Mouse (Mus musculus): ENCODE measurements around the gene Ppp1r9a. TPM values are rescaled to one million over a fixed set of nuclear protein-coding genes. Genes with fewer than 3 reads are reported as not detected.

Gene Ppp1r9a
- polyA plus RNA-seq, 1 experiment from 2014 or later: 21.3 TPM

DNA sequence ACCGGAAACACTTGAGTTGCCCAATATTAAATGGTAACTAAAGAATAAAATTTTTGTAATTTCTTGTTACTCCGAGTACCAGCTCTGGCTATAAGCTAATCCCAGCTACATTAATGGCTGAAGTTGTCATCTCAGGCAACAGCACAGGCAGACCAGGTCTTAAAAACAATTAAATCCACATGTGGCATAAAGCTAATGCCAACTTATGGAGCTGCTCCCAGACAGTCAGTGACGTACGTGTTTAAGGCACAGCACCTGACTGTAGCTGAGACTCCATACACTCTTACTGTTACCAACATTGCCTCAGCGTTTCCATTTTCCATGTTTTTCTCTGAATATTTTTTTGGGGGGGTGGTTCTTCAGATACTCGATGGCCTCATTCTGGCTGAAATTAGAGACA is 276.5 kb downstream of the Ppp1r9a start:
- WGBS: 91% methylated on average over 6 of the region's 6 CpGs
- H3K36me3 ChIP-seq (ENCODE audit: control insufficient read depth, insufficient read depth, low read length): no peaks in the 10 kb centered on the region
- H3K4me2 ChIP-seq (ENCODE audit: low read length): no peak overlapping the region
- H3K27me3 ChIP-seq (replicated peaks; ENCODE audit: control insufficient read depth, insufficient read depth, low read length): no peaks in the 10 kb centered on the region
- no peaks in the 10 kb centered on the region for H3K9me3 ChIP-seq (replicated peaks; ENCODE audit: control insufficient read depth, low read length)
- ATAC-seq (no peak), DNase-seq (ENCODE audit: low spot score) (no peak)
- no peak overlapping the region for H3K9ac ChIP-seq (ENCODE audit: low read length)
- no peak overlapping the region for H3K27ac ChIP-seq (ENCODE audit: low read depth, low read length)
- H3K4me1 ChIP-seq (ENCODE audit: control insufficient read depth, insufficient read depth, low read length): no peaks in the 10 kb centered on the region
- no peak overlapping the region for H3K4me3 ChIP-seq (ENCODE audit: low read depth, low read length)

GRCm38 (mm10) chr6:5180645-5181044 is 277.9 kb downstream of the Ppp1r9a start:
- Histone ChIP-seq H3K4me1 (ENCODE audit: control insufficient read depth, insufficient read depth, low read length) (no peaks in the 10 kb centered on the region), H3K4me2 (ENCODE audit: low read length) (no peak overlapping the region), H3K36me3 (ENCODE audit: control insufficient read depth, insufficient read depth, low read length) (no peaks in the 10 kb centered on the region), H3K4me3 (ENCODE audit: low read depth, low read length) (no peak overlapping the region), H3K27me3 (replicated peaks; ENCODE audit: control insufficient read depth, insufficient read depth, low read length) (no peaks in the 10 kb centered on the region), H3K27ac (ENCODE audit: low read depth, low read length) (no peak overlapping the region), H3K9me3 (replicated peaks; ENCODE audit: control insufficient read depth, low read length) (no peaks in the 10 kb centered on the region), H3K9ac (ENCODE audit: low read length) (no peak overlapping the region)
- no peak for DNase-seq (ENCODE audit: low spot score)
- ATAC-seq: no peak
- WGBS: 87% methylated on average over 5 of the region's 5 CpGs

DNA sequence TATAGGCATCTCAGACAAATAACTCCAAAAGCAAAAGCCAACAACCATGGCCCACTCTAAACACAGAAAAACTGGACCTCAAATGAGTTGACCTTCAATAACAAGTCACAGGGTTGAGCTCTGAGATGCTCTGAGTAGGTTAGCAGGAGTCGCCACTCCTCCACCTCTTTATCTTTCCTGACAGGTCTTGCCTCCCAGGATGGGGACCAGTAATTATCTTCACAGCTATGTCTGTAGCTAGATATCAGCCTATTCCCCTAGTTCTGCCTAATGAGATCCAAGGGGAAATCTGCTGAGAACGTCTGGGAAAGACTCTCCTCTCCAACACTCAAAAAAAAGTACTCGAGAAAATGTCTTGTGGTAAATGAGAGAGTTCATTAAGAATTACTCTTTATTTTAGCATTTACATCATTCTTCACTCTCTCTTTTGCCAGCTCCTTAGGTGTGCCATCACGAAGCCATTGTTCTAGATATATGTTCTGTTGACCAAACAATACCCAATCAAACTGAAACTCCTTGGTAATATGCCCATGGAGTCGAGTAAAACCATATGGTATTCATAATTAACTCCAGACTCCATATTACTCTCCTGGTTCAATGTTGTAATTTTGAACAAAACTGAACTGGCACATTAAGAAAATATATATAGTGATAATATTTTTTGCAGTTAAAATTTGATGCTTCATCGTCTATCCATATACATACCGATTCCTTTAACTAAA is 283.7 kb downstream of the Ppp1r9a start:
- DNase-seq (ENCODE audit: low spot score): no peak
- Histone ChIP-seq H3K4me2 (ENCODE audit: low read length) (no peak overlapping the region), H3K27ac (ENCODE audit: low read depth, low read length) (no peak overlapping the region), H3K9ac (ENCODE audit: low read length) (no peak overlapping the region), H3K4me1 (ENCODE audit: control insufficient read depth, insufficient read depth, low read length) (no peaks in the 10 kb centered on the region), H3K9me3 (replicated peaks; ENCODE audit: control insufficient read depth, low read length) (no peaks in the 10 kb centered on the region), H3K27me3 (replicated peaks; ENCODE audit: control insufficient read depth, insufficient read depth, low read length) (no peaks in the 10 kb centered on the region), H3K4me3 (ENCODE audit: low read depth, low read length) (no peak overlapping the region), H3K36me3 (ENCODE audit: control insufficient read depth, insufficient read depth, low read length) (no peaks in the 10 kb centered on the region)
- ATAC-seq: no peak
- 87% methylated on average over 7 of the region's 7 CpGs for WGBS

DNA sequence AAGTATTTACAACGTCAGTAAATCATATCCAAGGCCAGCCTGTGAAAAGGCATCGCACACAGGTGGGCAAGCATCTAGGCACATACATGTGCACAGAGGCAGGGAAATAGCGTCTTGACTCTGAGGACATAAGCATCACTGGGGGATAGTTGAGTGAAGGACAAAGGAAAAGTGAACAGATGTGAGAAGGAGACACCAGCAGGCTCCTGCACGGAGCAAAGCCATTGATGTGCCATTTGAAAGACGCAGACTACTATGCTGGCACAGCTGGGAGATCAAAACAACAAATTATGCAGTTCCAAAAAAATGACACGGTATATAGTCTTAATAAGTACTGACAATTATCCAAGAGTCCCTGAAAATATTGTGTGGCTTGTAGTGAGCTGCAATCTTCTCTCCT is 284.9 kb downstream of the Ppp1r9a start:
- 79% methylated on average over 6 of the region's 6 CpGs for WGBS

GRCm38 (mm10) chr6:5188036-5188435 is 285.3 kb downstream of the Ppp1r9a start:
- Histone ChIP-seq H3K4me2 (ENCODE audit: low read length) (no peak overlapping the region), H3K27me3 (replicated peaks; ENCODE audit: control insufficient read depth, insufficient read depth, low read length) (no peaks in the 10 kb centered on the region), H3K36me3 (ENCODE audit: control insufficient read depth, insufficient read depth, low read length) (no peaks in the 10 kb centered on the region), H3K9me3 (replicated peaks; ENCODE audit: control insufficient read depth, low read length) (no peaks in the 10 kb centered on the region), H3K9ac (ENCODE audit: low read length) (no peak overlapping the region), H3K4me1 (ENCODE audit: control insufficient read depth, insufficient read depth, low read length) (no peaks in the 10 kb centered on the region), H3K27ac (ENCODE audit: low read depth, low read length) (no peak overlapping the region), H3K4me3 (ENCODE audit: low read depth, low read length) (no peak overlapping the region)
- WGBS: 88% methylated on average over 5 of the region's 5 CpGs
- ATAC-seq: no peak
- DNase-seq (ENCODE audit: low spot score): no peak

More for the DNA sequence above, 284.9 kb downstream of the Ppp1r9a start:
- H3K4me2 ChIP-seq (ENCODE audit: low read length): no peak overlapping the region
- no peak overlapping the region for H3K4me3 ChIP-seq (ENCODE audit: low read depth, low read length)
- ATAC-seq: no peak
- no peaks in the 10 kb centered on the region for H3K4me1 ChIP-seq (ENCODE audit: control insufficient read depth, insufficient read depth, low read length)
- no peaks in the 10 kb centered on the region for H3K27me3 ChIP-seq (replicated peaks; ENCODE audit: control insufficient read depth, insufficient read depth, low read length)
- H3K9me3 ChIP-seq (replicated peaks; ENCODE audit: control insufficient read depth, low read length): no peaks in the 10 kb centered on the region
- no peak overlapping the region for H3K9ac ChIP-seq (ENCODE audit: low read length)
- no peak overlapping the region for H3K27ac ChIP-seq (ENCODE audit: low read depth, low read length)
- no peak for DNase-seq (ENCODE audit: low spot score)
- no peaks in the 10 kb centered on the region for H3K36me3 ChIP-seq (ENCODE audit: control insufficient read depth, insufficient read depth, low read length)

DNA sequence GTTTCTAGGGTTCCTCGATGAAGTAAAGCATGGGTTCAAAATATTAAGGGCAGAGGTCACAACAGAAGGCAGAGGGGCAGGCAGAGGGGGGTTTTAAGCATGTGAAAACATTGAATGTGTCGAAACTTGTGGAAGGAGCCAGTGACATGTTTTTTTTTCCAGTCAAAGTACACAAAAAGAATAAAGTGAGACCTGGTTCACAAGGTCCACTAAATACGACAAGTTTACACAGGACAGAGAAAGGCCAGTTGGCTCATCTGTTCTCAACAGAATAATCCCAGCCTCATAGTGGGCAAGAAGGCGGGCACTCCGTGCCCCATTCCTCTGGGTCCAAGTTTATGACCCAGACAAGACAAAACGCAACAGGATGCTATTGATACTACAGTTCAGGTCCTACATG is 286.2 kb downstream of the Ppp1r9a start:
- DNase-seq (ENCODE audit: low spot score) (no peak), ATAC-seq (no peak)
- Histone ChIP-seq H3K9ac (ENCODE audit: low read length) (no peak overlapping the region), H3K4me2 (ENCODE audit: low read length) (no peak overlapping the region), H3K27ac (ENCODE audit: low read depth, low read length) (no peak overlapping the region), H3K27me3 (replicated peaks; ENCODE audit: control insufficient read depth, insufficient read depth, low read length) (no peaks in the 10 kb centered on the region), H3K36me3 (ENCODE audit: control insufficient read depth, insufficient read depth, low read length) (no peaks in the 10 kb centered on the region), H3K9me3 (replicated peaks; ENCODE audit: control insufficient read depth, low read length) (no peaks in the 10 kb centered on the region), H3K4me3 (ENCODE audit: low read depth, low read length) (no peak overlapping the region), H3K4me1 (ENCODE audit: control insufficient read depth, insufficient read depth, low read length) (no peaks in the 10 kb centered on the region)
- WGBS: 90% methylated on average over 6 of the region's 6 CpGs

DNA sequence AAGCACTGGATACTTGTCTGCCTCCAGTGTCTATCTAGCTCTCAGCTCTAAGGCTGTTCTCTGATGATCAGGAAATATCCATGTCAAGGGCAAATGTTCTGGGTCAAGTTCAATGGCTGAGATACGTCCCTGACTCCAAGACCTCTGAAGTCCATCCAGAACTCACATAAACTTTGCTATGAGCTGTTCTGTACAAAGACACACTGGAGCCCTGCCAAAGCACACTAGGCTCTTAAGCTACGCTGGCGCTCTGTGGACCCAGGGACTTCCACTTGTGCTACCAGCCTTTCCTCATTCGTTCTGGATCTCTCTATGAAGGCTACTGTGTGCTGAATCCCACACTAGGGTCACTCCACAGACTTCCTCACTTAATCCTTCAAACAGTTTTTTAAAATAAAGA is 286.8 kb downstream of the Ppp1r9a start:
- Histone ChIP-seq H3K36me3 (ENCODE audit: control insufficient read depth, insufficient read depth, low read length) (no peaks in the 10 kb centered on the region), H3K9me3 (replicated peaks; ENCODE audit: control insufficient read depth, low read length) (no peaks in the 10 kb centered on the region), H3K4me3 (ENCODE audit: low read depth, low read length) (no peak overlapping the region), H3K27ac (ENCODE audit: low read depth, low read length) (no peak overlapping the region), H3K27me3 (replicated peaks; ENCODE audit: control insufficient read depth, insufficient read depth, low read length) (no peaks in the 10 kb centered on the region), H3K9ac (ENCODE audit: low read length) (no peak overlapping the region), H3K4me2 (ENCODE audit: low read length) (no peak overlapping the region), H3K4me1 (ENCODE audit: control insufficient read depth, insufficient read depth, low read length) (no peaks in the 10 kb centered on the region)
- 83% methylated on average over 4 of the region's 4 CpGs for WGBS
- no peak for ATAC-seq
- no peak for DNase-seq (ENCODE audit: low spot score)

GRCm38 (mm10) chr6:5190761-5191160 is 288.0 kb downstream of the Ppp1r9a start:
- Histone ChIP-seq H3K4me2 (ENCODE audit: low read length) (no peak overlapping the region), H3K27ac (ENCODE audit: low read depth, low read length) (no peak overlapping the region), H3K27me3 (replicated peaks; ENCODE audit: control insufficient read depth, insufficient read depth, low read length) (no peaks in the 10 kb centered on the region), H3K4me1 (ENCODE audit: control insufficient read depth, insufficient read depth, low read length) (no peaks in the 10 kb centered on the region), H3K9me3 (replicated peaks; ENCODE audit: control insufficient read depth, low read length) (no peaks in the 10 kb centered on the region), H3K36me3 (ENCODE audit: control insufficient read depth, insufficient read depth, low read length) (no peaks in the 10 kb centered on the region), H3K9ac (ENCODE audit: low read length) (no peak overlapping the region), H3K4me3 (ENCODE audit: low read depth, low read length) (no peak overlapping the region)
- WGBS: 90% methylated on average over 4 of the region's 4 CpGs
- no peak for ATAC-seq
- DNase-seq (ENCODE audit: low spot score): no peak

- H3K27me3 ChIP-seq (replicated peaks; ENCODE audit: control insufficient read depth, insufficient read depth, low read length): no peaks in the 10 kb centered on the region
- H3K36me3 ChIP-seq (ENCODE audit: control insufficient read depth, insufficient read depth, low read length): no peaks in the 10 kb centered on the region
- H3K9me3 ChIP-seq (replicated peaks; ENCODE audit: control insufficient read depth, low read length): no peaks in the 10 kb centered on the region
- H3K4me1 ChIP-seq (ENCODE audit: control insufficient read depth, insufficient read depth, low read length): no peaks in the 10 kb centered on the region
- H3K9ac ChIP-seq (ENCODE audit: low read length): no peak within 1 kb of the TSS
- no peak within 1 kb of the TSS for H3K27ac ChIP-seq (ENCODE audit: low read depth, low read length)
- no peak within 1 kb of the TSS for H3K4me2 ChIP-seq (ENCODE audit: low read length)
- 37% methylated on average over 5 of the region's 5 CpGs for WGBS
- DNase-seq (ENCODE audit: low spot score): no peak
- H3K4me3 ChIP-seq (ENCODE audit: low read depth, low read length): no peak within 1 kb of the TSS
- no peak for ATAC-seq
Observed at GRCm38 (mm10) chr6:5193693-5194092, 291.0 kb downstream of the Ppp1r9a start, which contains the start of gene Pon1. Gene Pon1, minus strand, starts transcription at chr6:5193946.

Data from forebrain, embryonic 14.5 days (tissue).